Comparison of ENCODE assay signal across 29 mouse cellular contexts in the genomic region with DNA sequence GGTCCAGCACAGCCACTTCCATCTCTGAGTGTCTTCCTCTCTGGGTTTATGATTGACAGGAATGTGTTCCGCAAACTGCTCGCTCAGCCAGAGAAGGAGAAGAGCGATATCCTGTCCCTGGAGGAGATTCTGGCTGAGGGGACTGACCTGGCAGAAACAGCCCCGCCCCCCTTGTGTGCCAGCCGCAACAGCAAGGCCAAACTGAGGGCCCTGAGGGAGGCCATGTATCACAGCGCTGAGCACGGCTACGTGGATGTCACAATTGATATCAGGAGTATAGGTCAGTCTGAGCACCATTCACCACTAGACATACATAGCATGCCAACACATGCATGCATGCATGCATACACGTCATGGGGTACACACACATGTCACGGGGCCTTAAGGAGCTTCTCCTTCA.
DNase-seq lines count a peak whose midpoint lies in the region; ATAC-seq lines count a peak whose summit lies in the region.
"Had no signal": no experiment of that assay in that cellular context is flagged by ENCODE, and none has a peak within 500 bp of the region (broad histone marks: within the 10 kb centered on the region; RNA-seq: fewer than 3 reads in every experiment).

No protein-coding gene starts in this region.

- H3K9me3 ChIP-seq in embryonic facial prominence, embryonic 13.5 days, result no peaks in the 10 kb centered on the region
- no peaks in the 10 kb centered on the region for H3K9me3 ChIP-seq in embryonic facial prominence, embryonic 10.5 days
- no peaks in the 10 kb centered on the region for H3K9me3 ChIP-seq in megakaryocyte, embryonic 14.5 days
- no peaks in the 10 kb centered on the region for H3K9me3 ChIP-seq in hindbrain, embryonic 16.5 days (ENCODE audit: control insufficient read depth, low read length)
- H3K9me3 ChIP-seq: embryonic facial prominence, embryonic 12.5 days; forebrain, embryonic 10.5 days; forebrain, embryonic 15.5 days; heart, embryonic 13.5 days; liver, embryonic 13.5 days; midbrain, embryonic 10.5 days; stomach, embryonic 15.5 days had no signal

- H3K4me2 ChIP-seq in embryonic facial prominence, embryonic 13.5 days, result no peak overlapping the region
- no peak overlapping the region for H3K4me2 ChIP-seq in hindbrain, embryonic 16.5 days (ENCODE audit: low read length)
- H3K4me2 ChIP-seq: embryonic facial prominence, embryonic 12.5 days; forebrain, embryonic 15.5 days; heart, embryonic 13.5 days; hindbrain, embryonic 14.5 days; liver, embryonic 13.5 days; stomach, embryonic 15.5 days had no signal

- no peak overlapping the region for H3K9ac ChIP-seq in embryonic facial prominence, embryonic 13.5 days
- no peak overlapping the region for H3K9ac ChIP-seq in hindbrain, embryonic 16.5 days (ENCODE audit: low read depth, low read length)
- H3K9ac ChIP-seq: embryonic facial prominence, embryonic 12.5 days; forebrain, embryonic 15.5 days; heart, embryonic 13.5 days; hindbrain, embryonic 14.5 days; liver, embryonic 13.5 days; stomach, embryonic 15.5 days had no signal

- H3K27me3 ChIP-seq in embryonic facial prominence, embryonic 13.5 days, result no peaks in the 10 kb centered on the region
- H3K27me3 ChIP-seq in embryonic facial prominence, embryonic 10.5 days (replicated peaks; ENCODE audit: low read depth, poor library complexity, severe bottlenecking), result no peaks in the 10 kb centered on the region
- peaks cover 2% of the 10 kb centered on the region for H3K27me3 ChIP-seq in megakaryocyte, embryonic 14.5 days (replicated peaks)
- no peaks in the 10 kb centered on the region for H3K27me3 ChIP-seq in hindbrain, embryonic 16.5 days (replicated peaks; ENCODE audit: control insufficient read depth, insufficient read depth, low read length)
- H3K27me3 ChIP-seq: CH12.LX; embryonic facial prominence, embryonic 12.5 days; forebrain, embryonic 15.5 days; liver, embryonic 13.5 days; stomach, embryonic 15.5 days had no signal

- no peak overlapping the region for H3K4me3 ChIP-seq in embryonic facial prominence, embryonic 13.5 days
- H3K4me3 ChIP-seq in embryonic facial prominence, embryonic 10.5 days, result no peak overlapping the region
- peak overlapping the region; percentile 19 for H3K4me3 ChIP-seq in megakaryocyte, embryonic 14.5 days (replicated peaks)
- H3K4me3 ChIP-seq in hindbrain, embryonic 16.5 days (ENCODE audit: low read length), result no peak overlapping the region
- H3K4me3 ChIP-seq: embryonic facial prominence, embryonic 12.5 days; forebrain, embryonic 10.5 days; forebrain, embryonic 15.5 days; heart, embryonic 13.5 days; layer of hippocampus, adult 2 months; left cerebral cortex, adult 2 months; liver, embryonic 13.5 days; midbrain, embryonic 10.5 days; stomach, embryonic 15.5 days had no signal

- 87% methylated on average over 10 of the region's 10 CpGs for WGBS in embryonic facial prominence, embryonic 13.5 days
- 84% methylated on average over 10 of the region's 10 CpGs for WGBS in embryonic facial prominence, embryonic 10.5 days
- 84% methylated on average over 10 of the region's 10 CpGs for WGBS in hindbrain, embryonic 16.5 days

- DNase-seq in embryonic facial prominence, embryonic 10.5 days (ENCODE audit: low spot score), result no peak
- peak; percentile 64 to 72 for DNase-seq in adrenal gland, postnatal 36 days
- DNase-seq in kidney, postnatal 4 days, result peak; percentile 31 to 47
- DNase-seq in frontal cortex, postnatal 10 days (ENCODE audit: low spot score in 2 of 2), result no peak
- DNase-seq: cerebellum, adult 11 months; cerebellum, adult 9-10 months; cerebellum, postnatal 36 days; heart, postnatal 10 days; liver, embryonic 13.5 days; lung, adult 18-20 months; right cerebral cortex, postnatal 14 days had no signal

- no peak overlapping the region for H3K27ac ChIP-seq in embryonic facial prominence, embryonic 13.5 days
- no peak overlapping the region for H3K27ac ChIP-seq in embryonic facial prominence, embryonic 10.5 days (replicated peaks)
- no peak overlapping the region for H3K27ac ChIP-seq in hindbrain, embryonic 16.5 days (ENCODE audit: low read depth, low read length)
- H3K27ac ChIP-seq: embryonic facial prominence, embryonic 12.5 days; forebrain, embryonic 10.5 days; forebrain, embryonic 15.5 days; heart, embryonic 13.5 days; hindbrain, embryonic 14.5 days; layer of hippocampus, adult 2 months; left cerebral cortex, adult 2 months; liver, embryonic 13.5 days; macrophage; midbrain, embryonic 10.5 days; stomach, embryonic 15.5 days had no signal

- no peaks in the 10 kb centered on the region for H3K4me1 ChIP-seq in embryonic facial prominence, embryonic 13.5 days
- H3K4me1 ChIP-seq in embryonic facial prominence, embryonic 10.5 days, result no peaks in the 10 kb centered on the region
- H3K4me1 ChIP-seq in megakaryocyte, embryonic 14.5 days, result 0 out of 2 replicates have a peak, but pooled peaks cover 3% of the 10 kb centered on the region
- H3K4me1 ChIP-seq in hindbrain, embryonic 16.5 days (ENCODE audit: control insufficient read depth, insufficient read depth, low read depth, low read length), result no peaks in the 10 kb centered on the region
- H3K4me1 ChIP-seq: embryonic facial prominence, embryonic 12.5 days; forebrain, embryonic 10.5 days; forebrain, embryonic 15.5 days; heart, embryonic 13.5 days; liver, embryonic 13.5 days; midbrain, embryonic 10.5 days; stomach, embryonic 15.5 days had no signal

- H3K36me3 ChIP-seq in embryonic facial prominence, embryonic 13.5 days, result peaks cover 5% of the 10 kb centered on the region; the same call in 1 of the 2 replicates
- H3K36me3 ChIP-seq in embryonic facial prominence, embryonic 10.5 days (replicated peaks), result no peaks in the 10 kb centered on the region
- no peaks in the 10 kb centered on the region for H3K36me3 ChIP-seq in megakaryocyte, embryonic 14.5 days (replicated peaks; ENCODE audit: low read length)
- H3K36me3 ChIP-seq in hindbrain, embryonic 16.5 days (ENCODE audit: control insufficient read depth, insufficient read depth, low read length), result no peaks in the 10 kb centered on the region
- H3K36me3 ChIP-seq: embryonic facial prominence, embryonic 12.5 days; forebrain, embryonic 10.5 days; forebrain, embryonic 15.5 days; heart, embryonic 13.5 days; liver, embryonic 13.5 days; midbrain, embryonic 10.5 days; stomach, embryonic 15.5 days had no signal

- ATAC-seq in embryonic facial prominence, embryonic 13.5 days (ENCODE audit: insufficient number of reproducible peaks, insufficient read depth, low FRiP score, low TSS enrichment, low read depth), result 0 out of 2 replicates have a peak, but pooled peaks have one; percentile 60
- no peak for ATAC-seq in megakaryocyte, adult 5-6 weeks (ENCODE audit: poor library complexity, severe bottlenecking)
- ATAC-seq in hindbrain, embryonic 16.5 days, result no peak
- ATAC-seq: activated CD4-positive, CD25-positive, alpha-beta regulatory T cell, adult 4 months; forebrain, embryonic 15.5 days; lung, postnatal 0 days; midbrain, embryonic 16.5 days had no signal

Comparison
In these comparisons a context has a peak if more than half of its experiments do, and no peak if none do; other contexts are left out.
1. DNase-seq: peak in adrenal gland, postnatal 36 days (2 of 2) and kidney, postnatal 4 days (2 of 2); none in embryonic facial prominence, embryonic 10.5 days (single experiment) and frontal cortex, postnatal 10 days (0 of 2).